Mouse (Mus musculus) testis, adult 2 months (tissue): Measurements from ENCODE around the gene Stam2.

Source experiments
- CTCF ChIP-seq: fragments of 200-500 bp; IDR thresholded peaks from 2 replicates; pipeline ENCODE4 v1.5.1; 2012; ENCODE audit warnings: low read depth, mild to moderate bottlenecking, inconsistent platforms, low read length, moderate library complexity; ENCODE audit not compliant: control insufficient read depth, insufficient read depth, insufficient replicate concordance
- POLR2A ChIP-seq: fragments of 200-500 bp; IDR thresholded peaks from 2 replicates; pipeline ENCODE4 v1.6.1; 2012; ENCODE audit warnings: low read depth, mild to moderate bottlenecking, inconsistent platforms, low read length, moderate library complexity; ENCODE audit not compliant: control insufficient read depth

DNA sequence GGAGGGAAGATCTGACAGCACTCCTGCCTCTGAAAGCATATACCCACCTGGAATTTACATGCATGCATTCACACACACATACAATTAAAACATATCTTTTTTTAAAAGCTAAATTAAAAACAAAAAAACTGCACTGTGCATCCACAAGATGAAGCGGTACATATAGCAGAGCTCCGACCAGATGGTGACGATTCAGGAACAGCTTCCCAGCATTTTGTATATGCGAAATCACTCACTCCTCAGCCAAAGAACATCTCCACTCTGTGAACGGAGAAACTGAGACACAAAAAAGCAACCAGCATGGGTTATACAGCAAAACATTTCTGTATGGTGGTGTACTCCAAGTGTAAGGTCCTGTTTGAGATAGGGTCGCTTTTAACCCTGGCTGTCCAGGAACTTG, 11.2 kb downstream of the Stam2 start:
- no peak for TF ChIP-seq CTCF
- no peak for TF ChIP-seq POLR2A
